Mouse (Mus musculus): ENCODE results near the gene Hcrtr1. TPM values are rescaled to one million over a fixed set of nuclear protein-coding genes. Genes with fewer than 3 reads are reported as not detected.

Hcrtr1 gene
- 0.10 TPM in 1 of 2 replicates, not detected in the other for polyA plus RNA-seq (2015; fragmentation: Nextera tagmentation; extraction: Ambion mirVana)

GRCm38 (mm10) chr4:130139214-130139492 is at the start of gene Hcrtr1:
Gene Hcrtr1 (minus strand): TSS chr4:130139359.

GRCm38 (mm10) chr4:130175072-130175711 is 36.0 kb upstream of the Hcrtr1 start, which contains the start of gene Tinagl1:
Gene Tinagl1 (minus strand): TSS chr4:130175122.

GRCm38 (mm10) chr4:130102111-130102651 is 37.0 kb downstream of the Hcrtr1 start, which contains the start of gene Pef1:
Gene Pef1 (plus strand): TSS chr4:130102558.

Other genes starting within 250 kb of the Hcrtr1 start
- gene Spocd1, start 210.1 kb downstream of the Hcrtr1 start, polyA plus RNA-seq (2015; fragmentation: Nextera tagmentation; extraction: Ambion mirVana): 0.07 and 0.17 TPM in 2 replicates
- gene Adgrb2, start 154.5 kb downstream of the Hcrtr1 start, polyA plus RNA-seq (2015; fragmentation: Nextera tagmentation; extraction: Ambion mirVana): 0.42 and 0.82 TPM in 2 replicates
- 38.6 and 59.0 TPM in 2 replicates for gene Col16a1, start 91.5 kb downstream of the Hcrtr1 start, polyA plus RNA-seq (2015; fragmentation: Nextera tagmentation; extraction: Ambion mirVana)
- gene Pef1, start 36.8 kb downstream of the Hcrtr1 start, polyA plus RNA-seq (2015; fragmentation: Nextera tagmentation; extraction: Ambion mirVana): 43.5 and 49.8 TPM in 2 replicates
- 35.7 and 47.8 TPM in 2 replicates for gene Tinagl1, start 35.8 kb upstream of the Hcrtr1 start, polyA plus RNA-seq (2015; fragmentation: Nextera tagmentation; extraction: Ambion mirVana)
- gene Gm853, start 83.0 kb upstream of the Hcrtr1 start, polyA plus RNA-seq (2015; fragmentation: Nextera tagmentation; extraction: Ambion mirVana): not detected in 2 replicates
- gene Serinc2, start 139.8 kb upstream of the Hcrtr1 start, polyA plus RNA-seq (2015; fragmentation: Nextera tagmentation; extraction: Ambion mirVana): 81.0 and 86.8 TPM in 2 replicates
- gene Fabp3, start 169.2 kb upstream of the Hcrtr1 start, polyA plus RNA-seq (2015; fragmentation: Nextera tagmentation; extraction: Ambion mirVana): 1,035 and 1,171 TPM in 2 replicates
- gene Gm10570, start 169.3 kb upstream of the Hcrtr1 start, polyA plus RNA-seq (2015; fragmentation: Nextera tagmentation; extraction: Ambion mirVana): 1.0 and 2.2 TPM in 2 replicates
- 47.0 and 51.9 TPM in 2 replicates for gene Zcchc17, start 220.6 kb upstream of the Hcrtr1 start, polyA plus RNA-seq (2015; fragmentation: Nextera tagmentation; extraction: Ambion mirVana)
- gene Snrnp40, start 220.8 kb upstream of the Hcrtr1 start, polyA plus RNA-seq (2015; fragmentation: Nextera tagmentation; extraction: Ambion mirVana): 45.9 and 48.8 TPM in 2 replicates

Data from skeletal muscle tissue, postnatal 0 days (tissue).